Mouse (Mus musculus) midbrain, embryonic 15.5 days (tissue): ENCODE measurements around the gene Dennd5b. TPM values are rescaled to one million over a fixed set of nuclear protein-coding genes. Genes with fewer than 3 reads are reported as not detected.

Experiments
- ATAC-seq: fragments of 200-750 bp; cut with Nextera tagmentation; replicated peaks from 2 replicates; pipeline ENCODE4 v1.8.0; 2017; ENCODE audit warnings: moderate TSS enrichment
- H3K27ac ChIP-seq: fragments of 300-500 bp; sonication (generic); 2 replicates; pipeline ENCODE4 v1.5.1; 2015; ENCODE audit warnings: mild to moderate bottlenecking, inconsistent platforms
- H3K27me3 ChIP-seq: fragments of 300-500 bp; sonication (generic); replicated peaks from 2 replicates; pipeline ENCODE4 v1.6.1; 2015; ENCODE audit warnings: inconsistent platforms
- H3K36me3 ChIP-seq: fragments of 300-500 bp; sonication (generic); replicated peaks from 2 replicates; pipeline ENCODE4 v1.6.1; 2015; ENCODE audit warnings: inconsistent platforms
- H3K4me1 ChIP-seq: fragments of 300-500 bp; sonication (generic); 2 replicates; pipeline ENCODE4 v1.6.1; 2015; ENCODE audit warnings: inconsistent platforms
- H3K4me2 ChIP-seq: fragments of 300-500 bp; sonication (generic); 2 replicates; pipeline ENCODE4 v1.6.1; 2015; ENCODE audit warnings: inconsistent platforms, mild to moderate bottlenecking, moderate library complexity
- H3K4me3 ChIP-seq: fragments of 300-500 bp; sonication (generic); 2 replicates; pipeline ENCODE4 v1.5.1; 2015; ENCODE audit warnings: mild to moderate bottlenecking, inconsistent platforms
- H3K9ac ChIP-seq: fragments of 300-500 bp; sonication (generic); 2 replicates; pipeline ENCODE4 v1.6.1; 2015; ENCODE audit warnings: mild to moderate bottlenecking, inconsistent platforms
- H3K9me3 ChIP-seq: fragments of 300-500 bp; sonication (generic); 2 replicates; pipeline ENCODE4 v1.6.1; 2016; ENCODE audit warnings: inconsistent platforms
- WGBS: fragments of 180-500 bp; shearing (Covaris S2); methylation state at CpG from one replicate; pipeline ENCODE4 v1.1.7; 2015; ENCODE audit warnings: mixed read lengths; 5-methylcytosine and 5-hydroxymethylcytosine counted together
- polyA plus RNA-seq: library from polyadenylated mRNA; unstranded; fragments of >200 nt; fragmentation: Nextera tagmentation; extraction: Ambion mirVana; gene quantifications from 2 replicates; pipeline ENCODE4 v1.2.1, GENCODE M21; 2015

Gene Dennd5b
- polyA plus RNA-seq, 1 experiment from 2014 or later, result 16.3 TPM

DNA sequence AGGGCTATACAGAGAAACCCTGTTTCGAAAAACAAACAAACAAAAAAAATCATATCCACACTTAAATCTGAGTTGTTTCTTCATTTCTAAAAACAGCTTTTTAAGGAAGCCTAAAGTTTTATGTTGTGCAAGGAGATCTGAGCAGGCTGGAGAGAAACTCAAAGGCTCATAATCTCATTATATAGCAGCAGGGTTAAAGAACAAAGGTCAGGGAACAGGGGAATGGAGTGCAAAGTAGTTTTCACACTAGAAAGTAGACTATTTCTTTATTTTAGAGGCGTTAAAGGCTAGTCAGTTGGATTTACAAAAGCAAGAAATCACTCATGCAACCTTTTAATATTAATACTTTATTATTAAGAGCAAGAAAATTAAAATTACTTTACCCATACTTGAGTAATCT, 5.2 kb downstream of the Dennd5b start:
- no peak overlapping the region for H3K4me3 ChIP-seq
- H3K4me1 ChIP-seq, result peaks cover 10% of the 10 kb centered on the region
- 91% methylated on average over 2 of the region's 2 CpGs for WGBS

GRCm38 (mm10) chr6:149095389-149095788, 6.1 kb downstream of the Dennd5b start:
- no peak for ATAC-seq
- WGBS, result 70% methylated on average over 6 of the region's 6 CpGs

More for the DNA sequence above, 5.2 kb downstream of the Dennd5b start:
- Histone ChIP-seq H3K4me2 (no peak overlapping the region), H3K27ac (no peak overlapping the region), H3K9me3 (no peaks in the 10 kb centered on the region), H3K36me3 (no peaks in the 10 kb centered on the region), H3K9ac (no peak overlapping the region), H3K27me3 (no peaks in the 10 kb centered on the region)
- ATAC-seq, result no peak

DNA sequence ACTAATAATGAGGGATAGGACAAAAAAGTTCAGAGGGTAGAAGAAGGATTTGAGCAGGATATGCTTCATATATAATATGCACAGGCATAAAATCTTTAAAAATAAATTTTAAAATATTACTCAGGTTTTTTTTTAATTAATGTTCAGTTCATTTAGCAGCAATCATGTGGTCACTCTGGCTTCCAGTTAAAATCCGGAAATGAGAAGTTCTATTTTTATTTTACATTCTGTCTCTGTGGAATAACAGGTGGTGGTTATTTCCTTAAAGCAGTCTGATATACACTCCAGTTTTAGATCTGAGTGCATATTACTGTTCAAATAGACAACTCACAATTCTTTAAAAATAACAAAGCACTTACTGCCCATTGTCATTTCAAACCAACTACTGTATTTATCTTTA, 6.9 kb downstream of the Dennd5b start:
- Histone ChIP-seq H3K27ac (no peak overlapping the region), H3K27me3 (no peaks in the 10 kb centered on the region), H3K9ac (no peak overlapping the region), H3K4me3 (no peak overlapping the region), H3K4me2 (no peak overlapping the region), H3K9me3 (no peaks in the 10 kb centered on the region), H3K4me1 (peaks cover 8% of the 10 kb centered on the region), H3K36me3 (no peaks in the 10 kb centered on the region)
- ATAC-seq, result no peak
- 92% methylated on average over 1 of the region's 1 CpGs for WGBS

More at GRCm38 (mm10) chr6:149095389-149095788, 6.1 kb downstream of the Dennd5b start:
- H3K36me3 ChIP-seq, result no peaks in the 10 kb centered on the region
- no peak overlapping the region for H3K9ac ChIP-seq
- no peak overlapping the region for H3K4me3 ChIP-seq
- H3K4me2 ChIP-seq, result no peak overlapping the region
- H3K9me3 ChIP-seq, result no peaks in the 10 kb centered on the region
- no peak overlapping the region for H3K27ac ChIP-seq
- H3K27me3 ChIP-seq, result no peaks in the 10 kb centered on the region
- H3K4me1 ChIP-seq, result peaks cover 10% of the 10 kb centered on the region

- no peak overlapping the region for H3K9ac ChIP-seq
- ATAC-seq, result no peak
- H3K9me3 ChIP-seq, result no peaks in the 10 kb centered on the region
- H3K4me1 ChIP-seq, result no peaks in the 10 kb centered on the region
- H3K4me3 ChIP-seq, result no peak overlapping the region
- no peak overlapping the region for H3K4me2 ChIP-seq
- H3K27me3 ChIP-seq, result no peaks in the 10 kb centered on the region
- no peaks in the 10 kb centered on the region for H3K36me3 ChIP-seq
- WGBS, result 75% methylated on average over 5 of the region's 5 CpGs
- no peak overlapping the region for H3K27ac ChIP-seq
Measured at GRCm38 (mm10) chr6:149093465-149093864, 8.0 kb downstream of the Dennd5b start.

GRCm38 (mm10) chr6:149092406-149092805, 9.1 kb downstream of the Dennd5b start:
- Histone ChIP-seq H3K4me1 (no peaks in the 10 kb centered on the region), H3K36me3 (no peaks in the 10 kb centered on the region), H3K9me3 (no peaks in the 10 kb centered on the region), H3K4me2 (no peak overlapping the region), H3K4me3 (no peak overlapping the region), H3K9ac (no peak overlapping the region), H3K27me3 (no peaks in the 10 kb centered on the region), H3K27ac (no peak overlapping the region)
- WGBS, result 96% methylated on average over 6 of the region's 6 CpGs
- ATAC-seq, result no peak

DNA sequence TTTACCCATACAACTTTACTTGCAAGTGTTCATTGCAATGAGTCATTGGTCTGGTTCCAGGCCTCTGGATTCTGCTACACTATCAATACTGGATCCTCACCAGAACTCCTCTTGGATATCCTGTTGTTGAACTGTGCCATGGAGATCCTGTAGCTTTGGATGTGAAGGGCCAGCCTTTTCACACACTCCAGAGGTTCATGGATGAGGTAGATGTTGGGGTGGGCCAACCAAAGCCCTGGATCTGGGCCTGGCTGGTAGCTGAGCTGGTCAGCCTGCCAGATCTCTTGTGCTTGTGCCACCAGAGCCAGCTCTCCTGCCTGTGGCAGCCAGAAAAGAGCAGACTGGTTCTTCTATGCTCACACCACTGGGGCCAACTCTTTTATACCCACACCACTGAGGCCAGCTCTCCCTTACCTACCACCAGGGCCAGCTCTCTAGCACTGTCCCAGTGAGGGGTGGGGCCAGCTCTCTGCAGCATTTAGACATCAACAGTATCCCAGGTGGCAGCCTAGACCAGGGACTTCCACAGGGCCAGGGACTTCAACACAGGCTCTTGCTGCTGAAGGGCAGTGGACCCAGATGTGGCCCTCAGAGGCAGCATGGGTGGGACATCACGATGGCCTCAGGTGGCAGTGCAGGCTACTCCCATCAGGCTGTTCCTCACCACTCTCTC, 24.2 kb downstream of the Dennd5b start:
- Histone ChIP-seq H3K4me3 (no peak overlapping the region), H3K4me2 (no peak overlapping the region), H3K36me3 (peaks cover 4% of the 10 kb centered on the region; the same call in 1 of the 2 replicates), H3K27ac (no peak overlapping the region), H3K9ac (no peak overlapping the region), H3K27me3 (no peaks in the 10 kb centered on the region), H3K9me3 (no peaks in the 10 kb centered on the region), H3K4me1 (0 out of 2 replicates have a peak, but pooled peaks cover 2% of the 10 kb centered on the region)
- WGBS, result 86% methylated on average over 1 of the region's 1 CpGs
- ATAC-seq, result 0 out of 2 replicates have a peak, but pooled peaks have one; percentile 48

GRCm38 (mm10) chr6:149073854-149074253, 27.6 kb downstream of the Dennd5b start:
- no peak for ATAC-seq
- H3K27ac ChIP-seq, result no peak overlapping the region
- no peaks in the 10 kb centered on the region for H3K27me3 ChIP-seq
- H3K4me1 ChIP-seq, result 0 out of 2 replicates have a peak, but pooled peaks cover 2% of the 10 kb centered on the region
- no peaks in the 10 kb centered on the region for H3K9me3 ChIP-seq
- 87% methylated on average over 4 of the region's 4 CpGs for WGBS
- H3K9ac ChIP-seq, result no peak overlapping the region
- no peak overlapping the region for H3K4me3 ChIP-seq
- H3K36me3 ChIP-seq, result peaks cover 4% of the 10 kb centered on the region; the same call in 1 of the 2 replicates
- H3K4me2 ChIP-seq, result no peak overlapping the region

GRCm38 (mm10) chr6:149072873-149073272, 28.6 kb downstream of the Dennd5b start:
- WGBS, result 88% methylated on average over 3 of the region's 3 CpGs
- H3K4me1 ChIP-seq, result 0 out of 2 replicates have a peak, but pooled peaks cover 2% of the 10 kb centered on the region
- no peak overlapping the region for H3K4me3 ChIP-seq
- no peaks in the 10 kb centered on the region for H3K27me3 ChIP-seq
- ATAC-seq, result no peak
- no peak overlapping the region for H3K27ac ChIP-seq
- H3K4me2 ChIP-seq, result no peak overlapping the region
- H3K36me3 ChIP-seq, result peaks cover 4% of the 10 kb centered on the region; the same call in 1 of the 2 replicates
- no peaks in the 10 kb centered on the region for H3K9me3 ChIP-seq
- H3K9ac ChIP-seq, result no peak overlapping the region

GRCm38 (mm10) chr6:149070592-149071124, 30.8 kb downstream of the Dennd5b start:
- no peak overlapping the region for H3K9ac ChIP-seq
- no peaks in the 10 kb centered on the region for H3K9me3 ChIP-seq
- H3K4me1 ChIP-seq, result 0 out of 2 replicates have a peak, but pooled peaks cover 2% of the 10 kb centered on the region
- WGBS, result 90% methylated on average over 4 of the region's 4 CpGs
- H3K27me3 ChIP-seq, result no peaks in the 10 kb centered on the region
- H3K36me3 ChIP-seq, result peaks cover 4% of the 10 kb centered on the region; the same call in 1 of the 2 replicates
- H3K4me3 ChIP-seq, result no peak overlapping the region
- no peak for ATAC-seq
- H3K27ac ChIP-seq, result no peak overlapping the region
- no peak overlapping the region for H3K4me2 ChIP-seq

DNA sequence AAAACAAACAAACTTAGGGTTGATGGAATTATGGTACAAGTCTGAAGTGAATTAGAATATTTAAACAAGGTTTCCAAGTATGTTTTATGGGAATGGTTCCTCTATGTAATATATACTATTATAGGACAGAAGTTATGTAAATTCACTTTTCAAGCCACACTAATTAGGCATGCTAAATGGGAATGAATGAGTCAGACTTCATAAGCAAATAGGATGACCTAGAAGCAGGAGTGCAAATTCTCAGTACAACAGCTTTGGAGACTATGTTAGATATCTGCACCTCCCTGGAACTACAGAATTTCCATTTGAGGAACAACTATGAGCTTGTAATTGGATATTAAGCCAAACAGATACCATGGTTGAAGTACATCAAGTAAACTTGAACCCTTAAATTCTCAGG, 38.1 kb downstream of the Dennd5b start:
- H3K36me3 ChIP-seq, result no peaks in the 10 kb centered on the region
- ATAC-seq, result no peak

DNA sequence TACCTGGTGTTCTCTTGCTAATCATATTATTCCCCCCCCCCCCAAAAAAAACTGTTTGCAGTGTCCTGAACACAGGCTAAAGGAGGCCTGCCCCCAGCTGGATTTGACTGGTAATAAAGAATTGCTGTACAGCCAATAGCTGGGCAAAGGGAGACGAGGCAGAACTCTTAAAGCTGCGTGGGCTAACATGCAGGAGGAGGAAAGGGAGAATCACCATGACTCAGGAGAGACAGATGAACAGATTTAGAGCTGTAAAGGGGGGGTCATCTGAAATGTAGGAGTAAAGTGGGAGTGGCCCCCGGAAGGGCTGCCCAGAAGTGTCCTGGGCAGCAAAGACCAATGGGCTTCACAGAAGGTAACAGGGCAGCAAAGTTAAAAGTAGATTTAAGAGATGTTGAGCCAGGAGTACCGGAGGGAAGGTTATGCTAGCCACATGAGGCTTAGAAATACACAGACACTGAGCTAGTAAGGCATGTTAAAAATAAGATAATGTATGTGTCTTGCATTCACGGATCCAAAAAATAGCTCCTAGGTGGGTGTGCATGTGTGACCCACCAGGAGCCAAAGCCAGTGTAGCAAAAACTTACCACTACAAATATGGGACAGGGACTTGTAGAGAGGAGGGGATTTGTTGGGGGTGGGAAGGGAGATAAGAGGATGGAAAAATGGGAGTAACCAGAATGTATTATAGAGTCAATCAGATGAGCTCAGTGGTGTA, 40.7 kb downstream of the Dennd5b start:
- H3K27ac ChIP-seq, result no peak overlapping the region
- no peaks in the 10 kb centered on the region for H3K4me1 ChIP-seq
- no peak overlapping the region for H3K4me2 ChIP-seq
- WGBS, result 89% methylated on average over 5 of the region's 5 CpGs
- no peaks in the 10 kb centered on the region for H3K27me3 ChIP-seq
- no peaks in the 10 kb centered on the region for H3K36me3 ChIP-seq
- no peak for ATAC-seq
- no peak overlapping the region for H3K4me3 ChIP-seq
- no peak overlapping the region for H3K9ac ChIP-seq
- H3K9me3 ChIP-seq, result no peaks in the 10 kb centered on the region

More for the DNA sequence above, 38.1 kb downstream of the Dennd5b start:
- Histone ChIP-seq H3K4me1 (no peaks in the 10 kb centered on the region), H3K4me3 (no peak overlapping the region), H3K4me2 (no peak overlapping the region), H3K27ac (no peak overlapping the region), H3K9me3 (no peaks in the 10 kb centered on the region), H3K27me3 (no peaks in the 10 kb centered on the region), H3K9ac (no peak overlapping the region)

DNA sequence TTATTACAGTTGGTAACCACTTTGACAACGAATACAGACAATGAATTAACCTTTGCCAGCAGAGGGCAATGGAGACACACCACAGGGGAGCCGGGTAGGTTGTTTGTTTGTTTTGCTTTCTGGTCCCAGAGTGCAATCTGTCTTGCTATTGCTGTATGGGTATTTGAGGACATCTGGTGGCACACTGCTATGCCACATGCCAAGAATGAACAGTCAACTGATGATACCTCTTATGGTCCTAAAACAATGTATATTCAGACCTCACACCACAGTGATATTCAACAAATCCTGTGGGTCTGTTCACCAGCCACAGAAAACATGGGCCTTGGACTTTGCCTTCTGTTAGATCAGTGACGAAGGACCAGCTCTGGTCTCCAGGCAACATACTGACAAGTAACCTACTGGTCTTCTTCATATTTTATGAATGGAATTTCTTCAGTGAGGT, 43.5 kb downstream of the Dennd5b start:
- 69% methylated on average over 3 of the region's 3 CpGs for WGBS

More for the DNA sequence above, 43.5 kb downstream of the Dennd5b start:
- Histone ChIP-seq H3K4me3 (no peak overlapping the region), H3K4me2 (no peak overlapping the region), H3K36me3 (no peaks in the 10 kb centered on the region), H3K27ac (no peak overlapping the region), H3K4me1 (no peaks in the 10 kb centered on the region), H3K9me3 (no peaks in the 10 kb centered on the region), H3K27me3 (no peaks in the 10 kb centered on the region), H3K9ac (no peak overlapping the region)
- no peak for ATAC-seq
